Mouse (Mus musculus) forebrain, embryonic 16.5 days (tissue): ENCODE measurements at regions not wholly inside any gene's neighbourhood (a gene's known extent, or its start where the extent isn't known, plus 50 kb on each side); places are given as distances from the start of the nearest gene placed in this dataset.

Experiments
- ATAC-seq: fragments of 200-750 bp; cut with Nextera tagmentation; 2 replicates; pipeline ENCODE4 v1.8.0; 2017; ENCODE audit warnings: mild to moderate bottlenecking, moderate library complexity
- H3K27ac ChIP-seq: fragments of 300-500 bp; sonication (generic); 2 replicates; pipeline ENCODE4 v1.5.1; 2014; ENCODE audit warnings: low read length, control low read depth
- H3K27me3 ChIP-seq: fragments of 300-500 bp; sonication (generic); replicated peaks from 2 replicates; pipeline ENCODE4 v1.6.1; 2014; ENCODE audit warnings: low read length; ENCODE audit not compliant: control insufficient read depth, insufficient read depth
- H3K36me3 ChIP-seq: fragments of 300-500 bp; sonication (generic); 2 replicates; pipeline ENCODE4 v1.6.1; 2014; ENCODE audit not compliant: control insufficient read depth, insufficient read depth
- H3K4me1 ChIP-seq: fragments of 300-500 bp; sonication (generic); replicated peaks from 2 replicates; pipeline ENCODE4 v1.6.1; 2014; ENCODE audit warnings: low read length; ENCODE audit not compliant: control insufficient read depth, insufficient read depth
- H3K4me2 ChIP-seq: fragments of 300-500 bp; sonication (generic); 2 replicates; pipeline ENCODE4 v1.6.1; 2014; ENCODE audit warnings: mild to moderate bottlenecking, low read length, control low read depth
- H3K4me3 ChIP-seq: fragments of 300-500 bp; sonication (generic); replicated peaks from 2 replicates; pipeline ENCODE4 v1.5.1; 2014; ENCODE audit warnings: mild to moderate bottlenecking, low read length, control low read depth
- H3K9ac ChIP-seq: fragments of 300-500 bp; sonication (generic); replicated peaks from 2 replicates; pipeline ENCODE4 v1.6.1; 2014; ENCODE audit warnings: low read depth, low read length, control low read depth
- H3K9me3 ChIP-seq: fragments of 300-500 bp; sonication (generic); 2 replicates; pipeline ENCODE4 v1.6.1; 2016; ENCODE audit warnings: low read length; ENCODE audit not compliant: control insufficient read depth
- WGBS: fragments of 180-500 bp; shearing (Covaris S2); extraction: QIAGEN DNeasy Blood & Tissue Kit; methylation state at CpG from one replicate; pipeline ENCODE4 v1.1.7; 2014; 5-methylcytosine and 5-hydroxymethylcytosine counted together

GRCm38 (mm10) chr10:66923947-66924346 is 172.0 kb upstream of the Jmjd1c start:
- Histone ChIP-seq H3K9me3 (no peaks in the 10 kb centered on the region), H3K36me3 (no peaks in the 10 kb centered on the region), H3K27ac (no peak overlapping the region), H3K4me2 (no peak overlapping the region), H3K4me1 (peaks cover 44% of the 10 kb centered on the region), H3K27me3 (no peaks in the 10 kb centered on the region), H3K9ac (no peak overlapping the region), H3K4me3 (no peak overlapping the region)
- 72% methylated on average over 7 of the region's 7 CpGs for WGBS
- ATAC-seq: no peak

DNA sequence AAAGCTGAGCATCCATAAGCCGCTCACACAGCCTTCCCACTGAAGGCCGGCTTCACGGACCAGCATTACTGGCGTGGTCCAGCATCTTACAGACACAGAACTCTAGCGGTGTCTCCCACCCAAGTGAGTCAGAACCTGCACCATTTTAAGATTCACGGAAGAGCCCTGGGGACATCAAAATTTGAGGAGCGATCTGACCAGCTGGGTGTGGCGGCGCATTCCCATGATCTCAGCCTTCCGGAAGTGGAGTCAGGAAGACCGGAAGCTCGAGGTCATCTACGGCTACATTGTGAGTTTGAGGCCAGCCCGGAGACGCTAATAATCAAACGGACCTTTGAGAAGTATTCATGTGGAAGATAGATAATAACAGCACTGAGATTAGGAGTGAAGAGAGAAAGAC is 171.5 kb upstream of the Jmjd1c start:
- no peak for ATAC-seq
- Histone ChIP-seq H3K36me3 (no peaks in the 10 kb centered on the region), H3K9me3 (no peaks in the 10 kb centered on the region), H3K4me3 (no peak overlapping the region), H3K9ac (no peak overlapping the region), H3K4me1 (peaks cover 39% of the 10 kb centered on the region), H3K27me3 (no peaks in the 10 kb centered on the region), H3K27ac (no peak overlapping the region), H3K4me2 (no peak overlapping the region)
- WGBS: 59% methylated on average over 16 of the region's 16 CpGs

DNA sequence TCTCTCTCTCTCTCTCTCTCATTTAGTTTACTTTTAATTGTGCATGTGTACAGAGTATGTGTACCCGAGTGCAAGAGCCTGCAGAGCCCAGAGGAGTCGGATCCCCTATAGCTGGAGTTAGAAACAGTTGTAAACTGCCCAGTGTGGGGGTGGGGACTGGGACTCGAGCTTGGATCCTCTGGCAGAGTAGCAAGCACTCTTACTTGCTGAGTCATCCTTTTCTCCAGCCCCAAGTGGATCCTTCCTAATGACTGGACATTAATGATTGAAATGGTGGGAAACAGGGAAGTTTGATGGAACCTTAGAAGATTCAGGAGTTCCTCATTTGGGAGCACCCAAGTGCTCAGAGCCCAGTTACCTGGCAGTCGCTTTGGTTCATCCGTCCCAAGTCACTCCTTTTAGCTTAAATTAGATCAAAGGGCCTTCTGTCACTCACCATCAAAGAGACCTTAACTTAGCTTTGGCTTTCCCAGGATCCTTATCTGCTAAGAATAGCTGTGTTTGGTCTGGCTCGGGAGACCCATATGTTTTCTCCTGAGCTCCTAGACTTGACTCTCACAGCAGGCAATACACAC is 170.3 kb upstream of the Jmjd1c start:
- WGBS: 62% methylated on average over 6 of the region's 6 CpGs
- Histone ChIP-seq H3K4me1 (peaks cover 32% of the 10 kb centered on the region), H3K9ac (no peak overlapping the region), H3K4me3 (no peak overlapping the region), H3K27me3 (no peaks in the 10 kb centered on the region), H3K36me3 (no peaks in the 10 kb centered on the region), H3K4me2 (no peak overlapping the region), H3K27ac (no peak overlapping the region), H3K9me3 (no peaks in the 10 kb centered on the region)
- ATAC-seq: no peak

DNA sequence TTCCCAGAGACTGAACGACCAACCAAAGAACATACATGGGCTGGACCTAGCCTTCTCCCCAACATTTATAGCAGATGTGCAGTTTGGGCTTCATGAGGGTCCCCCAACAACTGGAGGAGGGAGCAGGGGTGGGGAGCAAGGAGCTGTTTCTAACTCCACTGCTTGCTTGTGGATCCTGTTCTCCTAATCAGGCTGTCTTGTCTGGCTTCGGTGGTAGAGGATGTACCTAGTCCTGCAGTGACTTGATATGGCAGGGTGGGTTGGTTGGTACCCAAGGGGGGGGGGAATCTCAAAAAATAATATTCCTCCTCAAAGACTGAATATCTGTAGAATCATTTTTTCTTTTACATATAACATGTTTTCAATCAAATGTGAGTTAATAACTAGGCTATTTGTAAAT is 168.3 kb upstream of the Jmjd1c start:
- H3K4me2 ChIP-seq: no peak overlapping the region
- H3K4me3 ChIP-seq: no peak overlapping the region
- H3K36me3 ChIP-seq: no peaks in the 10 kb centered on the region
- H3K9ac ChIP-seq: no peak overlapping the region
- 85% methylated on average over 2 of the region's 2 CpGs for WGBS
- H3K9me3 ChIP-seq: no peaks in the 10 kb centered on the region
- no peaks in the 10 kb centered on the region for H3K27me3 ChIP-seq
- peaks cover 12% of the 10 kb centered on the region for H3K4me1 ChIP-seq
- H3K27ac ChIP-seq: no peak overlapping the region
- no peak for ATAC-seq

DNA sequence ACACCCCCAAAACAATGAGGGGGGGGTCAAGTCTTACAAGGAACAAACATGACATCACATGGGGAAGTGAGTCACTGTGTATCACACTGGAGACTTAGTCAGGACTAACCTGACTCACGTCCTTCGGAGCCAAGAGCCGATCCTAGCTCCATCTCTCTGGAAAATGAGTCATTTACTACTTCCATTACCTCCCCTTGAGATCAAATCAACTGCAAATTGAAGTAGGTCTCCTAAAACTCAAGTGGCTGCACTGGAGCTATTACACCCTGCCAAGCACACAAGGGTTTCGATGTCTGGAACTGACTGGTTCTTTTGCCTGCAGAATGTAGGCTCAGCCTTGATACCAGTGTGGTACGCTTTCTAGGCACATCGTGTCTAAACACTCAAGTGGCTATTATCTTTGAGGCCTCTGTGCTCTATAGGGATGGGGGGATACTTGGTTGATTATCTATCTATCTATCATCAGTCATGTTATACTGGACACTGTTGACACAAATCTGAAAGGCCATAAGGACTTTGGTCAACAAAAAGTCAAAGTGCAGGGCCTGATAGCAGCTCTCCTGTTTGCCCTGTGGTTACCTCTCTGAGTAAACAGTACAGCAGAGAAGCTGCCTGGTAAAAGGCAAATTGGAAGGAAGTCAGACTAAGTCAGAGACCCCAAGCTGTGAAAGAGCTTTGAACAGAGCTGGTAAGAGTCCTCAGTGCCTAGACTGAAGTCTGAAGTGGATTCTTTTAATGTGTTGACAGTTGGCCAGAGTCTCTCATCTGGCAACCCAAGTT is 167.5 kb upstream of the Jmjd1c start:
- Histone ChIP-seq H3K36me3 (no peaks in the 10 kb centered on the region), H3K4me3 (no peak overlapping the region), H3K9ac (no peak overlapping the region), H3K9me3 (no peaks in the 10 kb centered on the region), H3K27ac (no peak overlapping the region), H3K4me1 (peaks cover 6% of the 10 kb centered on the region), H3K27me3 (no peaks in the 10 kb centered on the region), H3K4me2 (no peak overlapping the region)
- 77% methylated on average over 6 of the region's 6 CpGs for WGBS
- ATAC-seq: no peak

DNA sequence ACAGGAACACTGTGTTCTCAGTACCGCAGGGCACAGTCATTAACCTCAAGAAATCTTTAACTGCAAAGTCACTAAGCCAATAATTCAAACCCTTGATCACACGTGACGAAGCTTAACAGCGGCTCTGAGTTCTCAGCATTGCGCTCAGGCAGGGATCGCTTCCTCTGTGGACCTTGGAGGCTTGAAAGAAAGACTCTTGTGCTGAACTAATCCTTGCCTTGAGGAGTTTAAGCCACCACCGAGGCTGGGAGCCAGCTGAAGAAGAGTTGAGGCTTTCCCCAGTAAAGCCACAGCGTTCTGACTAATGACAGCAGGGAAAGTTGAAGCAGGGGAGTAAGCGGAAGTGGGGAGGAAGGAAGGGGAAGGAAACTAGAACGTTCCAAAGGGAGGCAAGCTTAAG is 165.4 kb upstream of the Jmjd1c start:
- ATAC-seq: no peak
- Histone ChIP-seq H3K4me2 (no peak overlapping the region), H3K27ac (no peak overlapping the region), H3K27me3 (no peaks in the 10 kb centered on the region), H3K9me3 (no peaks in the 10 kb centered on the region), H3K4me1 (no peaks in the 10 kb centered on the region), H3K36me3 (no peaks in the 10 kb centered on the region), H3K4me3 (no peak overlapping the region), H3K9ac (no peak overlapping the region)
- 73% methylated on average over 10 of the region's 10 CpGs for WGBS

DNA sequence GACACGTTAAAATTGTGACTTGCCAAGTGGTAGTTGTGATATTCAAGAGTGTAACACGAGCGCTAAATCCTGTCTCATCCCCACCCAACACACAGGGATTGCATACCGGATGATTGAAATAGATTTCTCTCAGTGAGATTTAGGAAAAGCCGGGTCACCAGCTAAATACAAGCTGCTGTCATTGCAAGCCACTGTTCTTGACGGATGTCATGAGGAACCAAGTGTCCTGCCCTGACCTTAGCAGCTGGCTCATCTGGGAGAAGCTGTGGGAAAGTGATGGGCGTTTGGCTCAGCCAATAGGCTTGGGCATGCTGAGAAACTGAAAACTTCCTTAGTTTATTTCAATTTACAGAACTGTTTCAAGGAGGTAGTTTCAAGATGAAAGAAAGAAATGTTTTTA is 164.4 kb upstream of the Jmjd1c start:
- ATAC-seq: no peak
- no peaks in the 10 kb centered on the region for H3K9me3 ChIP-seq
- WGBS: 78% methylated on average over 7 of the region's 7 CpGs

DNA sequence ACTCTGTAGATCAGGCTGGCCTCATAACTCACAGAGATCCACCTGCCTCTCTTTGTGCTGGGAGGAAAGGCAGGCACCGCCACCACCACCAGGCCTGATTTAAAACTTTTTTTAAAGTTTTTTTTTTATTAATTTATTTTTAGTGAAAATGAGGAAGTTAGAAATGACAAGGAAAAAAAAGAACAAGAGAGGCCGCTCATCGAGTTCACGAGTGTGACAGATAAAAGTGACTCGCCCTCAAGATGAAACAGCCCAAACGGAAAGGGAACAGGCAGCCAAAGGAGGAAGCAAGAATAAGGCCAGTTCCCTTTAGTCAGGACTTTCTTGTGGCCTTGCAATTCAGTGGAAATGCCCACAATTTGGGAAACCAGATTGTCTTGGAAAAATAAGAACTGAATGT is 163.4 kb upstream of the Jmjd1c start:
- Histone ChIP-seq H3K4me2 (no peak overlapping the region), H3K4me3 (no peak overlapping the region), H3K4me1 (0 out of 2 replicates have a peak, but pooled peaks cover 3% of the 10 kb centered on the region), H3K36me3 (no peaks in the 10 kb centered on the region), H3K9ac (no peak overlapping the region), H3K27ac (no peak overlapping the region), H3K27me3 (no peaks in the 10 kb centered on the region), H3K9me3 (no peaks in the 10 kb centered on the region)
- 92% methylated on average over 6 of the region's 6 CpGs for WGBS
- no peak for ATAC-seq

More for the DNA sequence above, 164.4 kb upstream of the Jmjd1c start:
- H3K36me3 ChIP-seq: no peaks in the 10 kb centered on the region
- no peak overlapping the region for H3K27ac ChIP-seq
- H3K4me3 ChIP-seq: no peak overlapping the region
- H3K27me3 ChIP-seq: no peaks in the 10 kb centered on the region
- H3K4me2 ChIP-seq: no peak overlapping the region
- no peak overlapping the region for H3K9ac ChIP-seq
- H3K4me1 ChIP-seq: no peaks in the 10 kb centered on the region

- H3K27me3 ChIP-seq: no peaks in the 10 kb centered on the region
- WGBS: 91% methylated on average over 7 of the region's 7 CpGs
- H3K36me3 ChIP-seq: no peaks in the 10 kb centered on the region
- no peak for ATAC-seq
- H3K4me2 ChIP-seq: no peak overlapping the region
- H3K9ac ChIP-seq: no peak overlapping the region
- no peak overlapping the region for H3K27ac ChIP-seq
- 0 out of 2 replicates have a peak, but pooled peaks cover 3% of the 10 kb centered on the region for H3K4me1 ChIP-seq
- H3K9me3 ChIP-seq: no peaks in the 10 kb centered on the region
- no peak overlapping the region for H3K4me3 ChIP-seq
These were observed 162.2 kb upstream of the Jmjd1c start for GRCm38 (mm10) chr10:66933689-66934088.
